Mouse (Mus musculus) 416B (cell line): ENCODE results near the gene Nomo1.

ENCODE experiments used
- DNase-seq: peaks from one replicate; pipeline ENCODE4 v3.0.0; 2011; ENCODE audit warnings: low read depth

Gene Nomo1

GRCm38 (mm10) chr7:46033109-46033869 is at the start of gene Nomo1:
Gene Nomo1 (plus strand): TSS chr7:46033698.
- DNase-seq: peak; percentile 98

- DNase-seq: peak; percentile 26
These were observed 46.6 kb upstream of the Nomo1 start for GRCm38 (mm10) chr7:45986893-45987292.

DNA sequence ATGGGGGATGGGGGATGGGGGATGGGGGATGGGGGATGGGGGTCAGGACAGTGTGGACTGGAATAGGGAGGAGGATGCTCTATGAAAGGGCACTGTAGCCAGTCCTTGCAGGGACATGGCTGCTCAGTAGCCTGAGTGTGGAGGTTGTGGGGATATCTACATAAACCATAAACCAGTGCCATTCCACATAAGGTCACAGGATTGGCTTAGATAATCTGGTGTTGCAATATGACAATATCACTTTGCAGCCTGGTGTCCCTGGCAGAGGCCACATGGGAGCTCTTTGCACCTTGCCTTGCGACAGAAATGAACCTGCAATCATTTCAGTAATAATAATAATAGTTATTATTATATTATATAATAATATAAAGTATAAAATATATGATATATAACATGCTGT is 45.2 kb upstream of the Nomo1 start:
- DNase-seq: no peak

GRCm38 (mm10) chr7:45992470-45992869 is 41.0 kb upstream of the Nomo1 start:
- DNase-seq: peak; percentile 35

DNA sequence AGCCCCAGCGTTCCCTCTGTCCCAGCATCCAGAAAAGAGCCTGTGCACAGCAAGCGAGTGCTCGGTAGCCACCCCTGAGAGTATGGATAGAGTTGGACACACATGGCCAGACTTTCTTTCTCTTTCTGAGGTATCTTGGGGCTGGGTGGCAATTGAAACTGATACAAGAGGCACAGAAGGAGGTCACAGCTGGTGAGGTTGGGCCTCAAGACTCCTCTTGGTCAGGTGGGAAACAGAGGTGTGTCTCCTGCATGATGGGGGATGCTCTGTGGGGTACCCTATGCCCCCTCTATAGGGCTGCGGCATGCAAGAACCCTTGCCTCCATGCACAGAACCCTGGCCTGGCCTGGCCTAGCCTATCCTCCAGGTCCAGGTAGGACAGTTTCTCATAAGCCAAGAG is 32.9 kb upstream of the Nomo1 start:
- no peak for DNase-seq

DNA sequence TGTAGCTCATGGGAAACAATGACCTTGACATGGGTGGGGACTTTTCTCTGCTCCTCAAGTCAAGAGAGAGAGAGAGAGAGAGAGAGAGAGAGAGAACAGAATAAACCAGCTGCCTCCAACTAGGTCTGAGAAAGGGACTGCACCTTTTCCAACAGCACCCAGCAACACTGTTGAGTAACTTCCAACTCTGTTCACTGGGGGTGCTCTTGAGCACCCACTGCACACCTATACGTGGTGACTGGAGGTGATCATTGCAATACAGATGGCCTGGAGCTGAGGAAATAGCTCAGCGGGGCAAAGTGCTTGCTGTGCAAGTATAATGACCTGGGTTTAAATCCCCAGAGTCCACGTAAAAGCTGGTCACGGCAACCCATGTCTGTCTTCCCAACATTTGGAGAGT is 30.8 kb upstream of the Nomo1 start:
- DNase-seq: peak; percentile 17

GRCm38 (mm10) chr7:46009578-46009977 is 23.9 kb upstream of the Nomo1 start:
- DNase-seq: peak; percentile 73

- DNase-seq: peak; percentile 73
These were observed 21.4 kb upstream of the Nomo1 start for GRCm38 (mm10) chr7:46012121-46012520.

DNA sequence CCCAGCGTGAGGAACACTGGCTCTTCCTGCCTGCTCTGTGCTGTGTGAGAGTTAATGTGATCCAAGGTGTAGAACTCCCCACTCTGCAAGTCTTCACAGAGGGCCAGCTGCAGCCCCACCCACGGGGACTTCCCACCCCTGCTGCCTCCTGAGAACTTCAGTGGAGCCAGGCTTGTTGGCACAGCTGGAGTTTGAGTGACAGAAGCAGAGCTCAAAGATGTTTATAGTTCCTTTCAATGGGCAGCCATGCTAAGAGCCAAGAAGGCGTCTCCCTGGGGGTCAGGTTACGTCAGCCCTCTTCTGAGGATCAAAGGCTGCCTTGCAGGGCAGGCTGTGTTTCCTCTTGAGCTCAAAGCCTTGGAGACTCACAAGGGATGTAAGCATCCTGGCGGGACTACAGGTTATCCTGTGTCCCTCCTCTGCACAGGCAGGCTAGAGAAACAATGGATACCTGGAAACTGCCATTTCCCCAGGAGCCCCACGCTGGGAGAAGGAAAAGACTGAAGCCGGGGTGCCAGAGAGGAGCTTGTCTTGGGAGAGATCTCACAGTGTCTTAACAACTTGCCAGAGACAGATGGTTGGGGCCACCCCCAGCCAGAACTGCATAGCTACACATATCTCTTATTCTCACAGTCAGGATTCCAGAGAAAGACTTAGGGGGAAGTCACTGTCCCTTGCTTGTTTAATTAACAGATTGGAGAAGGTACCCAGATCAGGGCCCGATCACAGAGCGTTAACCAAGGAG is 20.1 kb upstream of the Nomo1 start:
- DNase-seq: no peak

DNA sequence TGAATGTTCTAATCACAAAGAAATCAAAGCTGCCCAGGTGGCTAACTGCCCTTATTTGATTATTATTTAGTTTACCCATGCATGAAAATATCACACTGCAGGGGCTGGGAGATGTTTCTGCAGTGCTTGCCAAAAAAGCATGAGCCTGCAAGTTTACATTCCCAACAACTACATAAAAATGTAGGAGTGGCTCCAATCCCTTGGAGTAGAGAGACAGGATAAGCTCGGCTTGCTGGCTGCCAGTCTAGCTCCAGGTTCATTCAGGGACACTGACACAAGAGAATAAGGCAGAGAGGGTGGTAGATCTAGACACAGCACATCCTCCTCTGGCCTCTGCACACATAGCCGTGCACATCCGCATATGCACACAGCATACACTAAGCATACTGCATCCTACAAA is 13.9 kb upstream of the Nomo1 start:
- no peak for DNase-seq

DNA sequence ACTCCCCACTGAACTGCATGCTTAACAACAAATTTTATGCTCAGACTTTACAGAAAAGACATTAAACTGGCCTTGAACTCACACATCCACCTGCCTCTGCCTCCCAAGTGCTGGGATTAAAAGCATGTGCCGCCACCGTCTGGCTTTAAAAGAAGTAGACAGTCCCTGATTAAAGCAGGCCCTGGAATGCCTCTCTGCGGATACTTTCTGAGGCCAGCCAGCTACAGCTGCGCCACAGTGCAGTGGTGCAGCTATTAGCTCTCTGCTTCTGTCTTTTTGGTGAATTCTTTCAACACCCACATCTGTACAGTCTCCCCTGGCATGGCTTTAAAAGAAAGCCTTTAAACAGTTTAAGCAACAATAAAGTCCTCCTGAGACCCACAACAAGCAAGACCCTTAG is 11.5 kb upstream of the Nomo1 start:
- DNase-seq: no peak

- DNase-seq: no peak
These were observed 8.1 kb upstream of the Nomo1 start for GRCm38 (mm10) chr7:46025436-46025835.

DNA sequence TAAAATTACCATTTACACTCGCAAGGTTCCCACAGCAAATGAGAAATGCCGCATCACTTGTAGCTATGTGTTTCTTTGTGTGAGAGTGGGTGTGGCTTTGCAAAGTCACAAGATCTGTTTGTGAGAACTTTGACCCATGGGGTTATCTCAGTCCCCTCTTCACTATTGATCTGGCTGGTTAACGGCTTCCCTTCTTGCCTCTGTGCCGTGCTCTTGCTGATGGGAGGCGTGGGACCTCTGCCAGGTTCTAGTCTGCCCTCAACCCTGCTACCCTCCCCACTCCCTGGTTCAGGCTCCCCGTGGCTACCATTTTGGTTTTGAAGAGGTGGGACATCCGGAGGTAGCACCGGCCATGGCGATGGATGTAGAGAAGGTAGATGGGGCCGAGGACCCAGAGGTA is 4.8 kb upstream of the Nomo1 start:
- no peak for DNase-seq

- DNase-seq: no peak
These were observed 4.0 kb upstream of the Nomo1 start for GRCm38 (mm10) chr7:46029299-46030144.

DNA sequence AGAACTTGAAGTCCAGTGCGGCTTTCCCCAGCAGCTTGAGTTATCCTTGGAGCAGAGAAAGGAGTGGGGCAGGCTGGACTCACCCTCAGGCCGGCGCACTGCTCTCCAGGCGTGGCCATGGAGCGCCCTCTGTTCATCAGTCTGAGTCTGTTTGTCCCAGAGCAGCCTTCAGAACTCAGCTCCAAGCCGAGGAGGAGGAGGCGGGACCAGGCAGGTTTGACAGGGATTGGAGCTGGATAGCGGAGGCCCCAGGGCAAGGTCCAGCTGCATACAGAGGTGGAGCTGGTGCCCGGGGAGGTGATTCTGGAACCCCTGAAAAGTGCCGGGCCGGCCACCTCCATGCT is 3.4 kb upstream of the Nomo1 start, which contains the start of gene Abcc6:
Gene Abcc6 (minus strand): TSS at position 158 of the 344 bp plus-strand sequence.
- DNase-seq: no peak

DNA sequence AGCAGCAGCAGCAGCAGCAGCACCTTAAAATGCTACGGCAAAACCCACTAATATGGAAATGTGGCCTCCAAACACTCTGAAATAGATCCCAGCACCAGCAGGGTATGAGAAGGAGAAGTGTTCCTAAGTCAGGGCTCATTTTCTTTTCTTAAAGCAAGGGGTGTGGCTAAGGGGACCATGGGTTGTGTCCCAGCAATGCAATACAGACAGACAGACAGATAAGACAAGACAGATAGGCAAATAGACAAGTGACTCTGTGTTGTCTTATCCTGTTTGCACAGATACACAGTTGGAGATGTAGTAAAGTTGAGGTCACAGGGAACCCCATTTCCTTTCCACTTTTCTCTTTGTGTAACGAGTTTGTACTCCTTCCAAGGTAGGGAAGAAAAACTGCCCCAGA is 2.4 kb upstream of the Nomo1 start:
- DNase-seq: no peak

DNA sequence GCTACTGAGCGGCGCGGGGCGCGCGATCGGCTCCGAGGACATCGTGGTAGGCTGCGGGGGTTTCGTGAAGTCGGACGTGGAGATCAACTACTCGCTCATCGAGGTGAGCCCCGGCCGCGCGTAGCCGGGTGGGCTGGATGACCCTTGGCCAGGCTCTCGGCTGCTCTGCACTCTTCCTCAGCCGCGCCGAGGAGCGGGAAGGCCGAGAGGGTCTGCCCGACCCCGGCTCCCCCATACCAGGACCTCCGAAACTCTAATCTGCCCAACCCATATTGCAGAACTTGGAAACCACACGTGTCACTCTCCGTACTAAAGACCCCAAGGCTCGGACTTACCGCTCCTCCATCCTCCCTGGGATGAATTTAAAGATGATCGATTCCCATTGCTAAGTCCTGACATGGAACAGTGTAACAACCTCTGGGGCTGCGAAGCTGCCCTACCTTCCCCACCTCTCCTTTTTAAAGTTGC is 406 bp downstream of the Nomo1 start:
- no peak for DNase-seq

- DNase-seq: peak; percentile 67
These were observed 1.5 kb downstream of the Nomo1 start for GRCm38 (mm10) chr7:46034991-46035390.

DNA sequence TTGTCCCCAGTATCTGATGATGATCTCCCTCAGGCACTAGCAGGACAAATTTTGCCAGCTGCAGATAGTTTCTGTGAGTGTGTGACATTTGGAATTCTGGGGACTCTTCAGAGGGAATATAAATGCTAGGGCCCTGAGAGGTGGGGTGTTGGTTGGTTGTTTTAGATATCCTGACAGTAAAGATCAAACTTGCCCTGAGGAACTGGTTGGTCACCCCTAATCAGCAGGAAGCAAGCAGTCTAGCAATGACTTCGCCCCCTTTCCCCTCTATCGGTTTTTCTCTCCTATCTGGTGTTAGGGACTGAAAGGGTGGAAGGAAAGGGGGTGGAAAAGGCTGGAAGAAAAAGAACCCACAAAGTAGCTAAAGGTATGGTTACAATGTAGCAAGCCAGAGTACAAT is 2.0 kb downstream of the Nomo1 start:
- DNase-seq: peak; percentile 51

DNA sequence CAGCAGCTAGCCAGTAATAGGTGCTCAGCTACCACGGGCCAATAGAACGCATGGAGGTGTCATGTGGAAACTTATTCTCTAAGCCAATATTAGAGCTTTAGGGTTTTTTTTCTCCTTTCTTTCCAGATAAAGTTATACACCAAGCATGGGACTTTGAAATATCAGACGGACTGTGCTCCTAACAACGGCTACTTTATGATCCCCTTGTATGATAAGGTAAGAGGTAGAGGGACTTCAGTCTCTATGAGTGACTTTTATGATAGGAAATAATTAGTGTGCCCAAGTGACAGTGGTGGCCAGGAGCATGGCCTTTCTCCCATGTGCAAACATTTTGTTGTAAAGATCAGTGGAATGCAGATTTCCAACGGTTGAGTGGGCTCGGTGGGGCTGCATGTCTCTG is 3.9 kb downstream of the Nomo1 start:
- no peak for DNase-seq

DNA sequence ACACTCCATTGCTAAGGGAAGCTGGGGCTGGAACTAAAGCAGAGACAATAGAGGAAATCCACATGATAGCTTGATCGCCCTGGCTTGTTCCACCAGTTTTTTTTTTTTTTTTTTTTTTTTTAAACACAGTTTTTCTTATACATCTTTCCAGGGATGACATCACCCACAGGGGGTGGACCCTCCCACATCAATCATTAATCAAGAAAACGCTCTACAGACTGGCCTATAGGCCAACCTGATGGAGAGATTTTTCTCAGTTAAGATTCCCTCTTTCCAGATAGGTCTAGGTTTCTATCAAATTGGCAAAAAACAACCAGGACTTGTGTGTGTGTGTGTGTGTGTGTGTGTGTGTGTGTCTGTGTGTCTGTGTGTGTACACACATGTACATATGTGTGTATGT is 6.4 kb downstream of the Nomo1 start:
- no peak for DNase-seq

- no peak for DNase-seq
These were observed 10.6 kb downstream of the Nomo1 start for GRCm38 (mm10) chr7:46044106-46044505.

- peak; percentile 83 for DNase-seq
These were observed 12.4 kb downstream of the Nomo1 start for GRCm38 (mm10) chr7:46045882-46046281.
